Mouse (Mus musculus) heart, embryonic 10.5 days (tissue): ENCODE measurements around the gene Tmprss3. TPM values are rescaled to one million over a fixed set of nuclear protein-coding genes. Genes with fewer than 3 reads are reported as not detected.

ENCODE experiments used
- polyA plus RNA-seq: library from polyadenylated mRNA; unstranded; fragments of >200 nt; fragmentation: Nextera tagmentation; extraction: Ambion mirVana; gene quantifications from 2 replicates; pipeline ENCODE4 v1.2.1, GENCODE M21; 2016

Tmprss3 gene
- polyA plus RNA-seq, 1 experiment from 2014 or later, result not detected

Other genes with a start within 250 kb of the Tmprss3 start
- 0.06 and 0.11 TPM in 2 replicates for gene Umodl1, start 244.3 kb downstream of the Tmprss3 start, polyA plus RNA-seq
- 4.9 and 6.0 TPM in 2 replicates for gene Abcg1, start 141.3 kb downstream of the Tmprss3 start, polyA plus RNA-seq
- 0.50 TPM in 1 of 2 replicates, not detected in the other for gene Tff3, start 69.3 kb downstream of the Tmprss3 start, polyA plus RNA-seq
- gene Tff2, start 54.7 kb downstream of the Tmprss3 start, polyA plus RNA-seq, result not detected in 2 replicates
- gene Tff1, start 33.7 kb downstream of the Tmprss3 start, polyA plus RNA-seq, result 0.33 TPM in 1 of 2 replicates, not detected in the other
- gene Ubash3a, start 8.9 kb upstream of the Tmprss3 start, polyA plus RNA-seq, result 0.75 and 3.0 TPM in 2 replicates
- 1.8 and 2.4 TPM in 2 replicates for gene Rsph1, start 78.4 kb upstream of the Tmprss3 start, polyA plus RNA-seq
- 3.9 and 4.8 TPM in 2 replicates for gene Slc37a1, start 87.8 kb upstream of the Tmprss3 start, polyA plus RNA-seq
- 5.9 and 14.4 TPM in 2 replicates for gene Pde9a, start 187.2 kb upstream of the Tmprss3 start, polyA plus RNA-seq